16 mouse cellular contexts compared by ENCODE assay signal in the genomic region with DNA sequence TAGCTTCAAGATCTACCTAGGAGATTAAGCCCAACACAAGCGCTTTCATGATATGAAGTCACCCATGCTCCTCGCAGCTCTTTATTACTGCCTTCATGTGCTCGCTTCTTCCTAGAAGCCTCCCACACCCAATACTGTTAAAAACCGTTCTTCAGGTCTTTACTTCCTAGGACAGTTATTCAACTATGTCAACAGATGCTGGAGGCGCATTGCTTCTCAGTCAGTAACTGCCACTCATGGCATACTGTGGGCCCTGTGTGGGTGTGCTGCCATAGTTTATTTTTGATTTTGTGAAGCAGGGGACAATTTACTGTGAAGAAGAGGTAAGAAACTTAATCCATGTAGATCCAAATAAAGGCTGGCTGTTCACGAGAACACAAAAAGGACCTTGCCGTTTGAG.
DNase-seq lines count a peak whose midpoint lies in the region; ATAC-seq lines count a peak whose summit lies in the region.
"Had no signal": no experiment of that assay in that cellular context is flagged by ENCODE, and none has a peak within 500 bp of the region (broad histone marks: within the 10 kb centered on the region; RNA-seq: fewer than 3 reads in every experiment).

No protein-coding gene starts in this region.

- H3K4me2 ChIP-seq in heart, embryonic 11.5 days, result no peak overlapping the region
- no peak overlapping the region for H3K4me2 ChIP-seq in kidney, embryonic 16.5 days (replicated peaks; ENCODE audit: low read depth, low read length)
- H3K4me2 ChIP-seq: embryonic facial prominence, embryonic 12.5 days; forebrain, embryonic 13.5 days; forebrain, embryonic 15.5 days had no signal

- H3K27ac ChIP-seq in heart, embryonic 11.5 days (ENCODE audit: low read depth, low read length), result no peak overlapping the region
- no peak overlapping the region for H3K27ac ChIP-seq in kidney, embryonic 16.5 days (ENCODE audit: low read length)
- H3K27ac ChIP-seq: embryonic facial prominence, embryonic 10.5 days; embryonic facial prominence, embryonic 12.5 days; forebrain, embryonic 13.5 days; forebrain, embryonic 15.5 days had no signal

- no peak overlapping the region for H3K4me3 ChIP-seq in heart, embryonic 11.5 days (ENCODE audit: low read depth, low read length)
- H3K4me3 ChIP-seq in kidney, embryonic 16.5 days (ENCODE audit: low read length), result no peak overlapping the region
- H3K4me3 ChIP-seq: embryonic facial prominence, embryonic 10.5 days; embryonic facial prominence, embryonic 12.5 days; forebrain, embryonic 13.5 days; forebrain, embryonic 15.5 days had no signal

- H3K9me3 ChIP-seq in heart, embryonic 11.5 days (replicated peaks; ENCODE audit: control insufficient read depth, low read length), result no peaks in the 10 kb centered on the region
- H3K9me3 ChIP-seq in kidney, embryonic 16.5 days (ENCODE audit: low read length), result no peaks in the 10 kb centered on the region
- H3K9me3 ChIP-seq: embryonic facial prominence, embryonic 10.5 days; embryonic facial prominence, embryonic 12.5 days; forebrain, embryonic 13.5 days; forebrain, embryonic 15.5 days had no signal

- DNase-seq in heart, adult 11 months, result peak; percentile 39
- peak; percentile 18 to 45 for DNase-seq in left cerebral cortex, postnatal 25 days (ENCODE audit: low spot score in 2 of 2)
- no peak for DNase-seq in left cerebral cortex, adult 18-20 months (ENCODE audit: low spot score in 2 of 2)
- DNase-seq: adrenal gland, postnatal 10 days; adrenal gland, postnatal 25 days; cerebellum, adult 11-12 months; cerebellum, adult 2 months; cerebellum, adult 9-10 months; cerebellum, postnatal 25 days; forebrain, postnatal 0 days had no signal

- WGBS in heart, embryonic 11.5 days (ENCODE audit: insufficient replicate concordance), result 85% methylated on average over 7 of the region's 7 CpGs
- WGBS in kidney, embryonic 16.5 days, result 89% methylated on average over 7 of the region's 7 CpGs

- no peaks in the 10 kb centered on the region for H3K27me3 ChIP-seq in heart, embryonic 11.5 days (ENCODE audit: control insufficient read depth, insufficient read depth, low read length)
- H3K27me3 ChIP-seq in kidney, embryonic 16.5 days (ENCODE audit: insufficient read depth, low read length), result no peaks in the 10 kb centered on the region
- H3K27me3 ChIP-seq: embryonic facial prominence, embryonic 12.5 days; forebrain, embryonic 13.5 days; forebrain, embryonic 15.5 days had no signal

- no peaks in the 10 kb centered on the region for H3K4me1 ChIP-seq in heart, embryonic 11.5 days (ENCODE audit: control insufficient read depth, insufficient read depth, low read length)
- no peaks in the 10 kb centered on the region for H3K4me1 ChIP-seq in kidney, embryonic 16.5 days (ENCODE audit: insufficient read depth, low read length)
- H3K4me1 ChIP-seq: embryonic facial prominence, embryonic 10.5 days; embryonic facial prominence, embryonic 12.5 days; forebrain, embryonic 13.5 days; forebrain, embryonic 15.5 days had no signal

- no peak overlapping the region for H3K9ac ChIP-seq in heart, embryonic 11.5 days (ENCODE audit: low read depth, low read length)
- no peak overlapping the region for H3K9ac ChIP-seq in kidney, embryonic 16.5 days (replicated peaks; ENCODE audit: low read length)
- H3K9ac ChIP-seq: embryonic facial prominence, embryonic 12.5 days; forebrain, embryonic 13.5 days; forebrain, embryonic 15.5 days; forebrain, postnatal 0 days had no signal

- intact Hi-C loops in left cerebral cortex, postnatal 25 days (cut with DNase I), result no loop called here

- H3K36me3 ChIP-seq in heart, embryonic 11.5 days (ENCODE audit: control insufficient read depth, insufficient read depth, low read length), result no peaks in the 10 kb centered on the region
- no peaks in the 10 kb centered on the region for H3K36me3 ChIP-seq in kidney, embryonic 16.5 days (ENCODE audit: insufficient read depth, low read length)
- H3K36me3 ChIP-seq: embryonic facial prominence, embryonic 10.5 days; embryonic facial prominence, embryonic 12.5 days; forebrain, embryonic 15.5 days had no signal

- ATAC-seq in heart, embryonic 11.5 days (replicated peaks; ENCODE audit: insufficient number of reproducible peaks, low FRiP score, low TSS enrichment), result no peak
- no peak for ATAC-seq in kidney, embryonic 16.5 days (ENCODE audit: low FRiP score, low TSS enrichment)
- ATAC-seq: forebrain, embryonic 13.5 days; forebrain, embryonic 15.5 days; forebrain, postnatal 0 days had no signal

Comparison
In these comparisons a context has a peak if more than half of its experiments do, and no peak if none do; other contexts are left out.
1. DNase-seq: peak in heart, adult 11 months (single experiment) and left cerebral cortex, postnatal 25 days (2 of 2); none in left cerebral cortex, adult 18-20 months (0 of 2).